Mouse (Mus musculus): ENCODE results near the gene Olfr718-ps1. TPM values are rescaled to one million over a fixed set of nuclear protein-coding genes. Genes with fewer than 3 reads are reported as not detected.

Gene Olfr718-ps1
- polyA plus RNA-seq, 1 experiment from 2014 or later = not detected

Small RNA genes within 50 kb of the gene (microRNA-seq; reads per million reads assigned to microRNA genes)
- not detected for gene Gm44405

Other genes starting within 250 kb of the Olfr718-ps1 start
- gene Actb, start 240.8 kb downstream of the Olfr718-ps1 start, polyA plus RNA-seq (2015; fragmentation: Nextera tagmentation; extraction: Ambion mirVana) = 16,153 and 18,603 TPM in 2 replicates
- 181 and 222 TPM in 2 replicates for gene Fscn1, start 187.2 kb downstream of the Olfr718-ps1 start, polyA plus RNA-seq (2015; fragmentation: Nextera tagmentation; extraction: Ambion mirVana)
- gene Rnf216, start 34.6 kb downstream of the Olfr718-ps1 start, polyA plus RNA-seq (2015; fragmentation: Nextera tagmentation; extraction: Ambion mirVana) = 35.0 and 35.9 TPM in 2 replicates
- 11.7 and 12.7 TPM in 2 replicates for gene Rbak, start 33.2 kb upstream of the Olfr718-ps1 start, polyA plus RNA-seq (2015; fragmentation: Nextera tagmentation; extraction: Ambion mirVana)
- gene Spdye4b, start 33.4 kb upstream of the Olfr718-ps1 start, polyA plus RNA-seq (2015; fragmentation: Nextera tagmentation; extraction: Ambion mirVana) = 0.11 TPM in 1 of 2 replicates, not detected in the other
- not detected in 2 replicates for gene Spdye4a, start 79.3 kb upstream of the Olfr718-ps1 start, polyA plus RNA-seq (2015; fragmentation: Nextera tagmentation; extraction: Ambion mirVana)
- 13.0 and 13.9 TPM in 2 replicates for gene Zfp12, start 87.6 kb upstream of the Olfr718-ps1 start, polyA plus RNA-seq (2015; fragmentation: Nextera tagmentation; extraction: Ambion mirVana)
- gene Zfp316, start 122.4 kb upstream of the Olfr718-ps1 start, polyA plus RNA-seq (2015; fragmentation: Nextera tagmentation; extraction: Ambion mirVana) = 0.92 and 1.2 TPM in 2 replicates
- 0.05 TPM in 1 of 2 replicates, not detected in the other for gene Zfp853, start 146.0 kb upstream of the Olfr718-ps1 start, polyA plus RNA-seq (2015; fragmentation: Nextera tagmentation; extraction: Ambion mirVana)
- 32.3 and 33.0 TPM in 2 replicates for gene E130309D02Rik, start 167.8 kb upstream of the Olfr718-ps1 start, polyA plus RNA-seq (2015; fragmentation: Nextera tagmentation; extraction: Ambion mirVana)
- 72.7 and 79.2 TPM in 2 replicates for gene Zdhhc4, start 181.7 kb upstream of the Olfr718-ps1 start, polyA plus RNA-seq (2015; fragmentation: Nextera tagmentation; extraction: Ambion mirVana)
- 0.04 TPM in 1 of 2 replicates, not detected in the other for gene Grid2ip, start 209.8 kb upstream of the Olfr718-ps1 start, polyA plus RNA-seq (2015; fragmentation: Nextera tagmentation; extraction: Ambion mirVana)

All from lung, embryonic 16.5 days (tissue).